Mouse (Mus musculus): ENCODE data around the gene Slc31a2. TPM values are rescaled to one million over a fixed set of nuclear protein-coding genes. Genes with fewer than 3 reads are reported as not detected.

The Slc31a2 gene
- polyA plus RNA-seq, 1 experiment from 2014 or later, result 18.7 TPM

- 14% methylated on average over 12 of the region's 12 CpGs for WGBS
- H3K9ac ChIP-seq (ENCODE audit: low read depth, low read length), result peak overlapping the region; percentile 64
- peak; percentile 14 for ATAC-seq
- H3K4me3 ChIP-seq (ENCODE audit: low read depth, low read length), result peak overlapping the region; percentile 62
- H3K9me3 ChIP-seq (replicated peaks; ENCODE audit: control insufficient read depth, low read length, poor library complexity, severe bottlenecking), result no peaks in the 10 kb centered on the region
- no peaks in the 10 kb centered on the region for H3K36me3 ChIP-seq (ENCODE audit: control insufficient read depth, insufficient read depth, low read length)
- H3K27me3 ChIP-seq (ENCODE audit: control insufficient read depth, insufficient read depth, low read depth, low read length), result no peaks in the 10 kb centered on the region
- H3K4me2 ChIP-seq (ENCODE audit: low read length), result peak overlapping the region; percentile 58
- no peak overlapping the region; the same call in 1 of the 2 replicates for H3K27ac ChIP-seq (ENCODE audit: low read length)
- H3K4me1 ChIP-seq (ENCODE audit: control insufficient read depth, insufficient read depth, low read length), result peaks cover 15% of the 10 kb centered on the region
Observed at GRCm38 (mm10) chr4:62286992-62287900, 24.9 kb downstream of the Slc31a2 start.

- no peaks in the 10 kb centered on the region for H3K9me3 ChIP-seq (replicated peaks; ENCODE audit: control insufficient read depth, low read length, poor library complexity, severe bottlenecking)
- H3K9ac ChIP-seq (ENCODE audit: low read depth, low read length), result no peak overlapping the region
- no peak overlapping the region for H3K4me3 ChIP-seq (ENCODE audit: low read depth, low read length)
- no peaks in the 10 kb centered on the region for H3K36me3 ChIP-seq (ENCODE audit: control insufficient read depth, insufficient read depth, low read length)
- H3K27ac ChIP-seq (ENCODE audit: low read length), result no peak overlapping the region
- 94% methylated on average over 7 of the region's 7 CpGs for WGBS
- H3K4me1 ChIP-seq (ENCODE audit: control insufficient read depth, insufficient read depth, low read length), result peaks cover 15% of the 10 kb centered on the region
- no peak overlapping the region for H3K4me2 ChIP-seq (ENCODE audit: low read length)
- ATAC-seq, result no peak
- H3K27me3 ChIP-seq (ENCODE audit: control insufficient read depth, insufficient read depth, low read depth, low read length), result no peaks in the 10 kb centered on the region
Observed at GRCm38 (mm10) chr4:62289226-62289625, 26.9 kb downstream of the Slc31a2 start.

- Histone ChIP-seq H3K4me1 (ENCODE audit: control insufficient read depth, insufficient read depth, low read length) (peaks cover 12% of the 10 kb centered on the region), H3K4me3 (ENCODE audit: low read depth, low read length) (no peak overlapping the region), H3K36me3 (ENCODE audit: control insufficient read depth, insufficient read depth, low read length) (no peaks in the 10 kb centered on the region), H3K27ac (ENCODE audit: low read length) (no peak overlapping the region), H3K9me3 (replicated peaks; ENCODE audit: control insufficient read depth, low read length, poor library complexity, severe bottlenecking) (no peaks in the 10 kb centered on the region), H3K9ac (ENCODE audit: low read depth, low read length) (no peak overlapping the region), H3K4me2 (ENCODE audit: low read length) (no peak overlapping the region), H3K27me3 (ENCODE audit: control insufficient read depth, insufficient read depth, low read depth, low read length) (no peaks in the 10 kb centered on the region)
- 89% methylated on average over 9 of the region's 9 CpGs for WGBS
- ATAC-seq, result no peak
Observed at GRCm38 (mm10) chr4:62290816-62291505, 28.6 kb downstream of the Slc31a2 start.

- ATAC-seq, result no peak
- Histone ChIP-seq H3K4me3 (ENCODE audit: low read depth, low read length) (no peak overlapping the region), H3K27me3 (ENCODE audit: control insufficient read depth, insufficient read depth, low read depth, low read length) (no peaks in the 10 kb centered on the region), H3K4me1 (ENCODE audit: control insufficient read depth, insufficient read depth, low read length) (peaks cover 6% of the 10 kb centered on the region), H3K9ac (ENCODE audit: low read depth, low read length) (no peak overlapping the region), H3K27ac (ENCODE audit: low read length) (no peak overlapping the region), H3K4me2 (ENCODE audit: low read length) (no peak overlapping the region), H3K9me3 (replicated peaks; ENCODE audit: control insufficient read depth, low read length, poor library complexity, severe bottlenecking) (no peaks in the 10 kb centered on the region), H3K36me3 (ENCODE audit: control insufficient read depth, insufficient read depth, low read length) (no peaks in the 10 kb centered on the region; the same call in 1 of the 2 replicates)
- 57% methylated on average over 8 of the region's 8 CpGs for WGBS
Observed at GRCm38 (mm10) chr4:62292461-62293180, 30.3 kb downstream of the Slc31a2 start.

GRCm38 (mm10) chr4:62293219-62293861, 31.0 kb downstream of the Slc31a2 start:
- 63% methylated on average over 10 of the region's 10 CpGs for WGBS
- Histone ChIP-seq H3K27ac (ENCODE audit: low read length) (no peak overlapping the region), H3K36me3 (ENCODE audit: control insufficient read depth, insufficient read depth, low read length) (peaks cover 4% of the 10 kb centered on the region; the same call in 1 of the 2 replicates), H3K4me2 (ENCODE audit: low read length) (no peak overlapping the region), H3K9ac (ENCODE audit: low read depth, low read length) (no peak overlapping the region), H3K9me3 (replicated peaks; ENCODE audit: control insufficient read depth, low read length, poor library complexity, severe bottlenecking) (no peaks in the 10 kb centered on the region), H3K4me3 (ENCODE audit: low read depth, low read length) (no peak overlapping the region), H3K4me1 (ENCODE audit: control insufficient read depth, insufficient read depth, low read length) (no peaks in the 10 kb centered on the region; the same call in 1 of the 2 replicates), H3K27me3 (ENCODE audit: control insufficient read depth, insufficient read depth, low read depth, low read length) (no peaks in the 10 kb centered on the region)
- ATAC-seq, result no peak

GRCm38 (mm10) chr4:62294741-62295140, 32.4 kb downstream of the Slc31a2 start:
- ATAC-seq, result no peak
- Histone ChIP-seq H3K4me2 (ENCODE audit: low read length) (no peak overlapping the region), H3K36me3 (ENCODE audit: control insufficient read depth, insufficient read depth, low read length) (peaks cover 8% of the 10 kb centered on the region; the same call in 1 of the 2 replicates), H3K4me1 (ENCODE audit: control insufficient read depth, insufficient read depth, low read length) (no peaks in the 10 kb centered on the region), H3K27ac (ENCODE audit: low read length) (no peak overlapping the region), H3K4me3 (ENCODE audit: low read depth, low read length) (no peak overlapping the region), H3K9me3 (replicated peaks; ENCODE audit: control insufficient read depth, low read length, poor library complexity, severe bottlenecking) (no peaks in the 10 kb centered on the region), H3K27me3 (ENCODE audit: control insufficient read depth, insufficient read depth, low read depth, low read length) (no peaks in the 10 kb centered on the region), H3K9ac (ENCODE audit: low read depth, low read length) (no peak overlapping the region)
- WGBS, result 100% methylated on average over 1 of the region's 1 CpGs

- Histone ChIP-seq H3K27me3 (ENCODE audit: control insufficient read depth, insufficient read depth, low read depth, low read length) (no peaks in the 10 kb centered on the region), H3K9me3 (replicated peaks; ENCODE audit: control insufficient read depth, low read length, poor library complexity, severe bottlenecking) (no peaks in the 10 kb centered on the region), H3K4me2 (ENCODE audit: low read length) (no peak overlapping the region), H3K27ac (ENCODE audit: low read length) (no peak overlapping the region), H3K4me3 (ENCODE audit: low read depth, low read length) (no peak overlapping the region), H3K4me1 (ENCODE audit: control insufficient read depth, insufficient read depth, low read length) (no peaks in the 10 kb centered on the region), H3K36me3 (ENCODE audit: control insufficient read depth, insufficient read depth, low read length) (peaks cover 24% of the 10 kb centered on the region), H3K9ac (ENCODE audit: low read depth, low read length) (no peak overlapping the region)
- 86% methylated on average over 3 of the region's 3 CpGs for WGBS
- no peak for ATAC-seq
Observed at GRCm38 (mm10) chr4:62297280-62298130, 35.1 kb downstream of the Slc31a2 start.

GRCm38 (mm10) chr4:62300001-62300400, 37.6 kb downstream of the Slc31a2 start:
- no peak for ATAC-seq
- WGBS, result 93% methylated on average over 2 of the region's 2 CpGs
- Histone ChIP-seq H3K4me2 (ENCODE audit: low read length) (no peak overlapping the region), H3K9ac (ENCODE audit: low read depth, low read length) (no peak overlapping the region), H3K4me3 (ENCODE audit: low read depth, low read length) (no peak overlapping the region), H3K36me3 (ENCODE audit: control insufficient read depth, insufficient read depth, low read length) (peaks cover 32% of the 10 kb centered on the region), H3K27ac (ENCODE audit: low read length) (no peak overlapping the region), H3K27me3 (ENCODE audit: control insufficient read depth, insufficient read depth, low read depth, low read length) (no peaks in the 10 kb centered on the region), H3K4me1 (ENCODE audit: control insufficient read depth, insufficient read depth, low read length) (no peaks in the 10 kb centered on the region), H3K9me3 (replicated peaks; ENCODE audit: control insufficient read depth, low read length, poor library complexity, severe bottlenecking) (no peaks in the 10 kb centered on the region)

Measured in midbrain, embryonic 16.5 days (tissue).